Mouse (Mus musculus) embryonic fibroblast, embryonic 13.5 days (primary cell): ENCODE results near the gene Ugt1a6b.

Experiments
- CTCF ChIP-seq: IDR thresholded peaks from 2 replicates; pipeline ENCODE4 v1.5.1; 2011; ENCODE audit warnings: mild to moderate bottlenecking, control low read depth, low read length, moderate library complexity, borderline replicate concordance; ENCODE audit not compliant: insufficient read depth
- POLR2A ChIP-seq: IDR thresholded peaks from 2 replicates; pipeline ENCODE4 v1.6.1; 2011; ENCODE audit warnings: low read depth, mild to moderate bottlenecking, control low read depth, low read length, moderate library complexity

- TF ChIP-seq CTCF, result no peak
- TF ChIP-seq POLR2A, result no peak
These were observed 96.9 kb downstream of the Ugt1a6b start for GRCm38 (mm10) chr1:88199996-88200395.
